Mouse (Mus musculus) inflammation-experienced regulatory T-cells, adult 6 months (primary cell): ENCODE measurements at regions not wholly inside any gene's neighbourhood (a gene's known extent, or its start where the extent isn't known, plus 50 kb on each side); places are given as distances from the start of the nearest gene placed in this dataset.
A peak's percentile ranks its signal among the peaks of the same experiment; 100 is the strongest.
"Not testable (repeated sequence)": the region's sequence is repeated elsewhere in the genome, so short reads cannot be mapped to it uniquely, and the experiment has no call there.

Source experiments
- ATAC-seq: one replicate; pipeline ENCODE4 v1.8.0; 2017

DNA sequence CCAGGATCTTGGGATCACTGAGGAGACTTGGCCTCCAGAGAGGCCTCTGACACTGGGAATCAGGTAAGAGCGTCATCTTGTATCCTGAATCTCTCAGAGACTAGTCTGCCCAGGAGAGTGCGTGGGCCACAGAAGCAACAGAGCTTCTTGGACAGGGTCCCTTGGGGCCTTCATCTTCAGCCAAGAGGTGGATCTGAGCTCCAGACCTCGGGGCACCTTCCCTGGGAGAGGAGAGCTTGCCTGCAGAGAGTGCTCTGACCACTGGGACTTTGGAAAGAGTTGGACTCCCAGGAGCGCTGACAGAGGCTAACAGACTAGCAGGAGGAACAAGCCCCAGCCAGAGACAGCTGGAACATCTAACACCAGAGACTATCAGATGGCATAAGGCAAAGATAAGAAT, 73.9 kb upstream of the Gm15319 start:
- ATAC-seq = not testable (repeated sequence)

DNA sequence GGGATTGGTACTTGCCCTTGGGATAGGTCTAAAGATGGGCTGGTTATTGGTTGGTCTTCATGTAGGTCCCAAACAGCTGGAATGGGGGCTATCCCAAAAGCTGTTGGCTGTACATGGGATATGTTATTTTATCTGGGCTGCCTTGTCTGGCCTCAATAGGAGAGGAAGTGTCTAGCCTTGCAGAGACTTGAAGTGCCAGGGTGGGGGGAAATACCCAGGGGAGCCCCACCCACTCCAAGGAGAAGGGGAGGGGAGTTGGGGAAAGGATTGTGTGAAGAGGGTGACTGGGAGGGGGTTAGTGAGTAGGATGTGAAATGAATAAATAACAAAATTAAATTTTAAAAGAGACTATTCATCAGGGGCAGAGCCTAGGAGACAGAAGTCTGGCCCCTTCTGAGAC, 70.2 kb upstream of the Gm15319 start:
- not testable (repeated sequence) for ATAC-seq

- ATAC-seq = not testable (repeated sequence)
Measured at GRCm38 (mm10) chr8:20429469-20429868, 66.5 kb upstream of the Gm15319 start.

DNA sequence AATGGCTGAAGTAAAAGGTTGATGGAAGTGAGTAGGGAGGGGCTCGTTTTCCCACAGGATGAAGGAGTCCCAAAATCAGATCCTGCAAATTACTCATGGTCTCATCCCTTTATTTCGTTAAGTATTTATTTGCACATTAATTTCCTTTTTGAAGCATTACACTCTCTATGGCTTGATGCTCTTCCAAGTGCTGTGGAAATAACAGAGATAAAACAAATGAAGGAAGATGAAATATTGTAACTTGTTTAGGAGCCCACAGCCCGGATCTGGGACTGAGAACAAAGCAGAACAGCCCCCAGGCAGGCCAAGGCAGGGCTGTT, 61.9 kb upstream of the Gm15319 start:
- ATAC-seq = not testable (repeated sequence)

GRCm38 (mm10) chr8:20424104-20424902, 61.3 kb upstream of the Gm15319 start:
- peak; percentile 97 for ATAC-seq

DNA sequence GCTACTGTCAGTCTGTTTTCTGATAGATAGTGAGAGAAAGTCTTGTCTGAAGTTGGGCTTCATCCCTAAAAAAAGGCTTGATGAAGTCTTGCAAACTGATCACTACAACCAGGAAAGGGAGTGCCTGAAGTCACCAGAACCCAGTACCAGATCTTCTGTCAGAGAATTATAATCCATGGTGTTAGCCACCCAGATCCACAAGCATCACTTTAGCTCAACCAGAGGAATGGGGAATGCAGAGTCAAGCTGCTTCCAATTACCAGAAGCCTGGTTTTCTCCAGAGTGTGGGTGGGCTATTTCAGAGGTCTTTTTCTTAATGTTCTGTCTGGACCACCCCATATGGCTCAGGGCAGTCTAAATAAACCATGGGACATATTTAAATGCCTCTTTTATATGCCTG, 57.8 kb upstream of the Gm15319 start:
- ATAC-seq = not testable (repeated sequence)
